Mouse (Mus musculus) brain, embryonic 14.5 days (tissue): Measurements from ENCODE around the gene Cilp2. TPM values are rescaled to one million over a fixed set of nuclear protein-coding genes. Genes with fewer than 3 reads are reported as not detected.

Source experiments
- DNase-seq: peaks from one replicate; pipeline ENCODE4 v3.0.0-alpha.2; 2011; ENCODE audit warnings: low read depth
- CTCF ChIP-seq: fragments of 200-500 bp; IDR thresholded peaks from 2 replicates; pipeline ENCODE4 v1.5.1; 2012; ENCODE audit warnings: inconsistent platforms, mild to moderate bottlenecking, moderate library complexity, borderline replicate concordance; ENCODE audit not compliant: insufficient read depth, insufficient read length; ENCODE audit errors: extremely low read depth
- POLR2A ChIP-seq: fragments of 200-500 bp; IDR thresholded peaks from 2 replicates; pipeline ENCODE4 v1.6.1; 2012; ENCODE audit warnings: mild to moderate bottlenecking, inconsistent platforms, borderline replicate concordance; ENCODE audit not compliant: poor library complexity, insufficient read depth, insufficient read length, severe bottlenecking; ENCODE audit errors: extremely low read depth
- polyA plus RNA-seq: library from polyadenylated mRNA; depleted of rRNA; stranded (reverse); fragments of >200 nt; gene quantifications from 2 replicates; pipeline ENCODE4 v1.2.3, GENCODE M21; 2012; rRNA removed

Gene Cilp2
- polyA plus RNA-seq, 1 experiment = 5.6 TPM

DNA sequence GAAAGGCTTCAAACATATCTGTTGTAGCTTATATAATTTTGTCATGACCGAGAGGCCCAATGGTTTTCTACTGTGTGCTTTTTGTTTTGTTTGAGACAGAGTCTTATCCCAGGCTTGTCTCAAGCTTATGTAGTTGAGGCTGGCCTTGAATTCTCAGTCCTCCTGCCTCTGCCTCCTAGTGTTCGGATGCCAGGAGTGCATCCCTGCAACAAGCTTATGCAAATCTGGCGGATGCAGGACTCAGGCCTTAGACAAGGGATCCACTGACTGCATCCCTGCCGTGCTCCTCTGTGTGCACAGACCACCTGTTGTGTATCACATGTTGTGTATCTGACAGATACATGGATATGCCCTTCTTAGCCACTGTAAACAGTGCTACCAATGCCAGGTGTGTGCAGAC is 26.7 kb downstream of the Cilp2 start:
- TF ChIP-seq CTCF (peak; percentile 23; the same call in 1 of the 2 replicates), POLR2A (no peak)
- peak; percentile 24 for DNase-seq

DNA sequence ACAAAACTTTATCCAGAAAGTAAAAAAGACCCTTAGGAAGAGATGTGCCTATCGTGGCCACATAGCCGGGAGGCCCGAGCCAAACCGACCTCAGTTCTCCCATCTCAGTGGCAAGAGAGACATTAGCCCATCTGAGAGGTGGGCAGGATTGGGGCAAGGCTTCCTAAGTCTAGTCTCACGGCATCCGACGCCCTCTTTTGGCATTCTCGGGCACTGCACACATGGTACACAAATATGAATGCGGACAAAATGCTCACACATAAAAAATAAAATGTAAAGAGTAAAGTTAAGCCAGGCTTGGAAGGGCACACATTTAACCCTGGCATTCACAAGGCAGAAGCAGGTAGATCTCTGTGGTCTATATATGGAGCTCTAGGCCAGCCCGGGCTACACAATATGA is 33.6 kb downstream of the Cilp2 start:
- no peak for TF ChIP-seq POLR2A
- TF ChIP-seq CTCF = no peak
- no peak for DNase-seq

DNA sequence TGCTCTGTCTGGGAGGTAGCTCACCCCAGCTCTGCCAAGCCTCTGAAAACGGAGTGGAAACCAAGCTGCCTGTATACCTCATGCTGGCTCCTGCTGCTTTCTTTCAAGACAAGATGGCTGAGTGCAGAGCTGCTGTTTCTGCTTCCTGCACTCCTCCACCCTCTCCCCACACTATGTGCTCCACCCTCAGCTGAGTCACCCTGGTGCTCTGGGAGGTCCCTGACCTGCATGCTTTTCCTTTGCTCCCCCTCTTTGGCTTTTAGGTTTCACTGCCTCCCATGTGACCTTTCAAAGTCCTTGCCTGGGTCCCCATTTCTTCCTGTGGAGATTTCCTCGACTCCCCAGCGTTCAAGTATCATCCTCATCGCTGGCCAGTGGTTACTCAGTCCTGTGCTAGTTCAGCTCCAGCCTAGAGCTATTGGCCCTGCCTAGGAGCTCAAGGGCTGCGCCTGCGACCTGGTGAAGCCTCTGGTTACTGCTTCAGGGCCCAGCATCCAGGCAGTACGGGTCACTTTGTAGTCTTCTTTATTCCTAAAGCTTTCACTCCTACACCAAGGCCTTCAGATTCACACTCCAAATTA is 36.5 kb downstream of the Cilp2 start:
- no peak for TF ChIP-seq POLR2A
- TF ChIP-seq CTCF = no peak
- DNase-seq = no peak

DNA sequence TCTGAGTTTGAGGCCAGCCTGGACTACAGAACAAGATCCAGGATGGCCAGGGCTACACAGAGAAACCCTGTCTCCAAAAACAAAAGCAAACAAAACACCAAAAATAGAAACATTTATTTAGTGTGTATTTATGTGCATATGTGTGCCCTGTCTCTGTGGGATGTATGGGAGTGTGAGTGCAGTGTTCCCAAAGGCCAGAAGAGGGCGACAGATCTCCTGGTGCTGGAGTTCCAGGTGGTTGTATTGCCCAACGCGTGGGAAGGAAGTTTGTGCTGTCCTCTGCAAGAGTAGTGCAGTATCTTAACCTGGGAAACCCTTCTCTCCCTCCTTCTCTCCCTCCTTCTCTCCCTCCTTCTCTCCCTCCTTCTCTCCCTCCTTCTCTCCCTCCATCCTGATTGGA is 37.6 kb downstream of the Cilp2 start:
- no peak for DNase-seq
- peak; percentile 47; the same call in 1 of the 2 replicates for TF ChIP-seq CTCF
- no peak for TF ChIP-seq POLR2A

DNA sequence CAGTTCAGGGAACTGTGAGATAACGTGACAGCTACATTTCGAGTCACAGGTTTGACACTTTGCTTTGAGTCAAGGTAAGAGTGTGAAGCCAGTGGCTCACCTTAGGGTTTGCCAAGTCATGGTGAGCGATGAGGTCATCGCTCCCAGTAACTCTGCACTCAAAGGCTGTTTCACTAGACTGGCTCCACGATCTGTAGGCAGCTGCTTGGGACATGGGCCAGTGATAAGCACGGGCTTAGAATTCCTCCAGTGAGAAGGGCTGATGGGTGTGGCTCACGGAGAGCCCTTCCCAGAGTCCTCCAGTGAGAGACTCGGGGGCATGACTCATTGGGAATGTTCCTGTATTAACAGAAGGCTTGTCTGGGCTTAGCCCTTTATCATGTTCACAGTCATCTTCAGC is 38.5 kb downstream of the Cilp2 start:
- no peak for TF ChIP-seq CTCF
- TF ChIP-seq POLR2A = no peak
- DNase-seq = no peak

DNA sequence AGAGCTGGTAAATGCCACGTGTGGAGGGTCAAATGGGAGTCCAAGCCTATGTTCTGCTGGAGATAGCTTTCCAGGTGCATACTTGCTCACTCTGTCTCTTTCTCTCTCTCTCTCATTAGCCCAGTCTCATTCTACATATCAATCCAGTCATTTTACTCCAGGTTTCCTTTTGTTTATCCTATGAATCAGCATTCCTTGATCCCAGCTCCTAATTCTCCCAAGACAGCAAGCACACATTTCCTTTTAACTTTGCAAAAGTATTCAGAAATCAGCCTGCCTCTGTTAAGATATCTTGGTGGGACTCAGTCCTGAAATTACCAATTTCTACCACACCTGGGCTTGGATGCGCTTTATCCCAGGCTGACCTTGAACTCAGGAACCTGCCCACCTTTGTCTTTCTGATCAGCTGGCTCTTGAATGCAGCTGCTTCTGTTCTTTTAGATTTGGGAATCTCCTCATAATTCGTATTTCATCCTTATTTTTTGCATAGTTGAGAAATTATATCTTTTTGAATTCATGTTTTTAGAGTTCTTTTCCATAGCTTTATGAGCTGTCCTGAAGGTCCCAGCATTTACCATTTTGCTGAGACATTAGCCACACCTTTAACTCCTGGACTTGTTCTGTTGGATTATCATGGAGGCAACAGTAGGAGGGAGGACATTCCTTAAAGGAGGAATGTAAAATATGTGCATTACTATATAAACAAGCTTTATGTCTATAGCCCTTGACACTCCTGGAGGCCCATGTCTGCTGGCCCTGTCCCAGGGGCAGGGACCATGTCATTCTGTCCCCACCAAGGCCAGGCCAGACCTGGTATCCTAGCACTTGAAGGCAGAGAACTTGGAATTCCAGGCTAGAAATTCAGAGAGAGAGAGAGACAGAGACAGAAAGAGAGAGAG is 40.1 kb downstream of the Cilp2 start:
- no peak for DNase-seq
- TF ChIP-seq CTCF = no peak
- TF ChIP-seq POLR2A = no peak

DNA sequence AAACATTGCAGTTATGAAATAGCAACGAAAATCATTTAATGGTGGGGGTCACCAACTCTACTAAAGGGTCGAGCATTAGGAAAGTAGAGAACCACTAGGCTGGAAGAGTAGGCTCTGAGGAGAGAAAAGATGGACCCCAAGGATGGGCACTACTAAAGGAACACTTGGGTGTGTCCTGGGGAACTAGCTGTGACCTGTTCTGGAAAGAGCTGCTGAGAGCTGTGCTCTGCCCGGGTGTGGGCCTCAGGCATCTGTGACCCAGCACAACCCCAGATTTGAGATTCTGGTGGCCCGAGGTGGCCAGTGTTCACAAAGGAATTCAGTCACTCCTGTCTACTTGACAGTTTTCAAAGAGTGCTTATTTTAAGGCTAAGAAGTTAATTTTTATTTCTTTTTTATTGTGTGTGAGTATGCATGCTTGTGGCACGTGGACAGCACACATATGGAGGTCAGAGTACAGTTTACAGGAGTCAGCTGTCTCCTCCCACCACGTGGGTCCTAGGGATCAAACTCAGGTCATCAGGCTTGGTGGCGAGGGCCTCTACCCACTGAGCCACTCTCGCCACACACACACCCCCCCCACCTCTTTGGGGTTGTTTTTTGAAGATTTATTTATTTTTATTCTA is 50.3 kb downstream of the Cilp2 start:
- TF ChIP-seq CTCF (no peak), POLR2A (no peak)
- DNase-seq = no peak

DNA sequence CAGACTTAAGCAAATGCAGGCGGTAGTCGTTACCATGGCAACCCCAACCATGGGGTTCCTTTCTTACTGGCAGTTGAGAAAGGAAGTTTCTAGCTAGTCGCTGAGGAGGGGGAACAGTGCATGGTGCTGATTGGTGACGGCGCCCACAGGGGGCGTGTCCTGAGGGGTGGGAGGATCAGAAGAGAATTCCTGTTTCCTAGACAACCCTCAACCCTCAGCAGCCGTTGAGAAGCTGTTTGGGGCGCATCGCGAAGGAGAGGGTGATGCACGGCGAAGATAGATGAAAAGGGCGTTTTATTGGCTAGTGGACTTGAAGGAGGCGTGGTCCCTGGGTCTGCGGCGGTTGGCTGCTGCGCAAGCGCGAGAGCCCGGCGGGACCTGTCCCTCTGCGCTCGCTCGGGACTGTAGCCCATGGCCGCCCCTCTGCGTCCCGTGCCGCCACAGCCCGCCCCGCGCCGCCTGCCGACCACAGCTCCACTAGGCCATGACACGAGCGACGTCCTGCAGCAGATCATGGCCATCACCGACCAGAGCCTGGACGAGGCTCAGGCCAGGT is 55.1 kb downstream of the Cilp2 start, which contains the start of gene Pbx4:
Gene Pbx4 (plus strand): TSS at position 194 of the 556 bp plus-strand sequence.
- peak; percentile 100 for DNase-seq
- TF ChIP-seq POLR2A = peak; percentile 86
- TF ChIP-seq CTCF = no peak

Other genes with a start within 250 kb of the Cilp2 start
- 2.3 and 2.9 TPM in 2 replicates for gene Zfp964, start 233.2 kb downstream of the Cilp2 start, polyA plus RNA-seq
- gene Zfp869, start 177.0 kb downstream of the Cilp2 start, polyA plus RNA-seq = 13.5 and 14.3 TPM in 2 replicates
- gene Zfp963, start 137.7 kb downstream of the Cilp2 start, polyA plus RNA-seq = 9.4 and 9.6 TPM in 2 replicates
- gene Gm20422, start 112.8 kb downstream of the Cilp2 start, polyA plus RNA-seq = 1.4 and 1.6 TPM in 2 replicates
- 85.0 and 112 TPM in 2 replicates for gene Atp13a1, start 96.5 kb downstream of the Cilp2 start, polyA plus RNA-seq
- gene Zfp866, start 96.5 kb downstream of the Cilp2 start, polyA plus RNA-seq = 31.2 and 44.6 TPM in 2 replicates
- 72.5 and 80.2 TPM in 2 replicates for gene Gmip, start 79.0 kb downstream of the Cilp2 start, polyA plus RNA-seq
- 7.2 and 8.0 TPM in 2 replicates for gene Lpar2, start 65.3 kb downstream of the Cilp2 start, polyA plus RNA-seq
- 38.6 and 43.6 TPM in 2 replicates for gene Pbx4, start 55.2 kb downstream of the Cilp2 start, polyA plus RNA-seq
- 0.37 and 0.53 TPM in 2 replicates for gene Tssk6, start 14.5 kb upstream of the Cilp2 start, polyA plus RNA-seq
- gene Ndufa13, start 14.9 kb upstream of the Cilp2 start, polyA plus RNA-seq = 84.2 and 106 TPM in 2 replicates
- gene Yjefn3, start 15.0 kb upstream of the Cilp2 start, polyA plus RNA-seq = 12.6 and 13.0 TPM in 2 replicates
- gene Gatad2a, start 108.7 kb upstream of the Cilp2 start, polyA plus RNA-seq = 33.6 and 41.2 TPM in 2 replicates
- 120 and 138 TPM in 2 replicates for gene Mau2, start 155.0 kb upstream of the Cilp2 start, polyA plus RNA-seq
- gene Sugp1, start 155.1 kb upstream of the Cilp2 start, polyA plus RNA-seq = 22.4 and 32.4 TPM in 2 replicates
- 8.1 and 10.4 TPM in 2 replicates for gene Tm6sf2, start 185.2 kb upstream of the Cilp2 start, polyA plus RNA-seq
- 0.26 and 0.74 TPM in 2 replicates for gene Hapln4, start 195.8 kb upstream of the Cilp2 start, polyA plus RNA-seq
- gene Ncan, start 233.2 kb upstream of the Cilp2 start, polyA plus RNA-seq = 69.8 and 144 TPM in 2 replicates
- 17.5 and 24.0 TPM in 2 replicates for gene Nr2c2ap, start 243.6 kb upstream of the Cilp2 start, polyA plus RNA-seq